Comparison of ENCODE assay signal across 1 mouse cellular context in the genomic region with DNA sequence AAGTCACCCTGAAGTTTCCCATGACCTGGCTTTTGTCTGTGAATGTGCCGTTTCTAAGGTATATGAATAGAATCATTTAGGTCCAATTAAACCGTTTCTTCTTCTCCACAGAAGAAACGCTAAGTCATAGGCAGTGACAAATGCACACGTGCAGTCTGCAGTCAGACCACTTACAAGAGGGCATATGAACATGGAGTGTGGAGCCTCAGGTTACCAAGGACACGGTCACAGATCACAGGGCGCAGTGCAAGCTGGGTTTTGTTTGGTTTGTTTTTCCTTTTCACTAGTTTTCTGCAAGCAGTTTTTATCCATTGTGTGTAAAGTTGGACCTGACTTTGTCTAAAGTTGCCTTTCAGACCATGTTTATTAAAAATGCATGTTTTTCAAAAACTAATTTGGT.
TF ChIP-seq lines count a peak whose summit lies in the region.

No protein-coding gene starts in this region.

TF ChIP-seq in CH12.LX, 34 proteins besides CTCF, POLR2A, EP300 and RAD21:
- TF ChIP-seq BHLHE40 (IDR thresholded peaks at IDR 0.05; ENCODE audit: low read depth, low read length) (peak; percentile 24; the same call in 1 of the 2 replicates), RCOR1 (conservative IDR thresholded peaks at IDR 0.05; ENCODE audit: low read depth, low read length) (no peak), GABPA (IDR thresholded peaks at IDR 0.05; ENCODE audit: insufficient replicate concordance, low read depth, low read length) (no peak), UBTF (IDR thresholded peaks at IDR 0.05; ENCODE audit: low read depth, low read length) (no peak), CHD1 (IDR thresholded peaks at IDR 0.05; ENCODE audit: low read depth, low read length) (no peak)
